Mouse (Mus musculus) kidney, adult 2 months (tissue): Measurements from ENCODE around the gene Slc36a1.

ENCODE experiments used
- CTCF ChIP-seq: fragments of 200-500 bp; conservative IDR thresholded peaks from 2 replicates; pipeline ENCODE4 v1.5.1; 2011; ENCODE audit warnings: low read depth, mild to moderate bottlenecking, control low read depth, low read length, moderate library complexity, mixed read lengths; ENCODE audit not compliant: insufficient read depth, insufficient read length
- POLR2A ChIP-seq: fragments of 200-500 bp; IDR thresholded peaks from one replicate; pipeline ENCODE4 v1.6.1; 2011; ENCODE audit warnings: low read depth, low read length, control low read depth

- TF ChIP-seq POLR2A (no peak), CTCF (no peak)
Measured at GRCm38 (mm10) chr11:55178830-55179229, 25.3 kb upstream of the Slc36a1 start.
